Mouse (Mus musculus): ENCODE data around the gene Rnf149. TPM values are rescaled to one million over a fixed set of nuclear protein-coding genes. Genes with fewer than 3 reads are reported as not detected.
A peak's percentile ranks its signal among the peaks of the same experiment; 100 is the strongest.
"Not testable (repeated sequence)": the region's sequence is repeated elsewhere in the genome, so short reads cannot be mapped to it uniquely, and the experiment has no call there.

Gene Rnf149
- polyA plus RNA-seq, 1 experiment = 26.0 TPM

DNA sequence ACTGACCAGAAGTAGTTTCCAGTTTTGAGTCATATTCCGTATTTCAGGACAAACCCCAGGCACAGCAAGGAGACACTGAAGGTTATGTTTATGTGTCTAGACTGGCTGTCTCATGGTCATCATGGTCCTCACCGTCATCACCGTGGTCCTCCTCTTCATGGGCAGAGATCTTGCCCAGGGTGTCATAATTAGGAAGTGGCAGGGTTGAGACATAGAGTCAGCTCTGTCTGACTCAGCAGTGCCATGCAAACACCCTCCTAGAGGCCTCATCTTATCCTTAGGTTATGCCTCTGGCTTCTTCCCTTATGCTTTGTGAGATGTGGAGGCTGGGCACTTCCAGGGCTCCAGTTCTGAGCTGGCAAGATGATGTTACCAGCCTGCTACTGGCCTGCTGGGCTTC lies 25.3 kb upstream of the Rnf149 start:
- no peak for TF ChIP-seq GATA1 (IDR thresholded peaks at IDR 0.05; ENCODE audit: borderline replicate concordance, low read length)
- Histone ChIP-seq H3K4me1 (peaks cover 26% of the 10 kb centered on the region), H3K4me3 (replicated peaks) (peak overlapping the region; percentile 60), H3K27me3 (replicated peaks) (peaks cover 3% of the 10 kb centered on the region), H3K9me3 (no peaks in the 10 kb centered on the region), H3K36me3 (replicated peaks; ENCODE audit: low read length) (no peaks in the 10 kb centered on the region)

DNA sequence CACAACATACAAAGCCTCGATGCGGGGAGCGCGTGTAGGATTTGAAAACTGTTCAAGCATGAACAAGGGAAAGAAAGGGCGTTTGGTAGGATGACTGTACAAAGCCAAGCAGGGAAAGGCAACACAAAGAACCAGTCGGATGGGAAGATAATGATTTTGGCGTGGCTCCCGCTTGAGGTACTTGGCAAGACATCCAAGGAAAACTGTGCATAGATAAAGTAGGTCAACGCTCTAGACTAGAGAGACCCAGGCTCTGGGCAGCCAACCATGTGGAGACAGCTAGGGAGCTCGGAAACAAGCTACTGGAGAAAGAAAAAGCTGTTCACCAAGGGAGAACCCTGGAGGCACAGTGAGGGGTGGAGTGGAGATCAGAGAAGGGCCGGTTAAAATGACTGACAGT lies 21.5 kb upstream of the Rnf149 start:
- no peaks in the 10 kb centered on the region for H3K27me3 ChIP-seq (replicated peaks)
- H3K4me3 ChIP-seq (replicated peaks) = no peak overlapping the region
- no peaks in the 10 kb centered on the region for H3K9me3 ChIP-seq
- no peaks in the 10 kb centered on the region for H3K36me3 ChIP-seq (replicated peaks; ENCODE audit: low read length)
- H3K4me1 ChIP-seq = peaks cover 18% of the 10 kb centered on the region
- no peak for TF ChIP-seq GATA1 (IDR thresholded peaks at IDR 0.05; ENCODE audit: borderline replicate concordance, low read length)
- no peak for TF ChIP-seq FLI1 (IDR thresholded peaks at IDR 0.05; ENCODE audit: low read length)

- H3K9me3 ChIP-seq; H3K36me3 ChIP-seq (replicated peaks; ENCODE audit: low read length); H3K4me1 ChIP-seq; H3K4me3 ChIP-seq (replicated peaks); H3K27me3 ChIP-seq (replicated peaks): not testable (repeated sequence)
These were observed 19.9 kb upstream of the Rnf149 start for GRCm38 (mm10) chr1:39597135-39597534.

- H3K4me3 ChIP-seq (replicated peaks) = no peak overlapping the region
- no peaks in the 10 kb centered on the region for H3K9me3 ChIP-seq
- TF ChIP-seq GATA1 (IDR thresholded peaks at IDR 0.05; ENCODE audit: borderline replicate concordance, low read length) = no peak
- TF ChIP-seq FLI1 (IDR thresholded peaks at IDR 0.05; ENCODE audit: low read length) = no peak
- no peaks in the 10 kb centered on the region for H3K36me3 ChIP-seq (replicated peaks; ENCODE audit: low read length)
- no peaks in the 10 kb centered on the region for H3K4me1 ChIP-seq
- no peaks in the 10 kb centered on the region for H3K27me3 ChIP-seq (replicated peaks)
These were observed 16.6 kb upstream of the Rnf149 start for GRCm38 (mm10) chr1:39593836-39594235.

GRCm38 (mm10) chr1:39592090-39592489 lies 14.9 kb upstream of the Rnf149 start:
- Histone ChIP-seq H3K27me3 (replicated peaks) (no peaks in the 10 kb centered on the region), H3K4me1 (no peaks in the 10 kb centered on the region), H3K9me3 (no peaks in the 10 kb centered on the region), H3K36me3 (replicated peaks; ENCODE audit: low read length) (no peaks in the 10 kb centered on the region), H3K4me3 (replicated peaks) (no peak overlapping the region)
- TF ChIP-seq FLI1 (IDR thresholded peaks at IDR 0.05; ENCODE audit: low read length) = no peak
- TF ChIP-seq GATA1 (IDR thresholded peaks at IDR 0.05; ENCODE audit: borderline replicate concordance, low read length) = no peak

DNA sequence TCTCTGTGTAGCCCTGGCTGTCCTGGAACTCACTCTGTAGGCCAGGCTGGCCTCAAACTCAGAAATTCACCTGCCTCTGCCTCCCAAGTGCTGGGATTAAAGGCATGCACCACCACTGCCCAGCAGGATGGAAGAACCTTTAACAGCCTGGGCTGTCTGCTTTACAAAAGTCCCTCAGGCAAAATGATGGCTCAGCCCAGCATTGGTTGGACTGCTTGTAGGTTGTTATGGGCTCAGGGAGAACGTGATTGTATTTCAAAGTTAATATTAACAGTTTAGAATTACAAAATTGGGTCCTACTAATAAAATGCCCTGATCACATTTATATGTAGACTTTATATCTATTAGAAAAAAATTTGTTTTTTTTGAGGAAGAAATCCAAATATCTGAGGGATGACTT lies 14.4 kb upstream of the Rnf149 start:
- H3K4me1 ChIP-seq; H3K36me3 ChIP-seq (replicated peaks; ENCODE audit: low read length); H3K4me3 ChIP-seq (replicated peaks); H3K9me3 ChIP-seq; H3K27me3 ChIP-seq (replicated peaks): not testable (repeated sequence)

- H3K4me3 ChIP-seq (replicated peaks) = no peak overlapping the region
- no peaks in the 10 kb centered on the region for H3K4me1 ChIP-seq
- H3K9me3 ChIP-seq = no peaks in the 10 kb centered on the region
- no peaks in the 10 kb centered on the region for H3K27me3 ChIP-seq (replicated peaks)
- H3K36me3 ChIP-seq (replicated peaks; ENCODE audit: low read length) = no peaks in the 10 kb centered on the region
- no peak for TF ChIP-seq GATA1 (IDR thresholded peaks at IDR 0.05; ENCODE audit: borderline replicate concordance, low read length)
These were observed 13.0 kb upstream of the Rnf149 start for GRCm38 (mm10) chr1:39590193-39590592.

DNA sequence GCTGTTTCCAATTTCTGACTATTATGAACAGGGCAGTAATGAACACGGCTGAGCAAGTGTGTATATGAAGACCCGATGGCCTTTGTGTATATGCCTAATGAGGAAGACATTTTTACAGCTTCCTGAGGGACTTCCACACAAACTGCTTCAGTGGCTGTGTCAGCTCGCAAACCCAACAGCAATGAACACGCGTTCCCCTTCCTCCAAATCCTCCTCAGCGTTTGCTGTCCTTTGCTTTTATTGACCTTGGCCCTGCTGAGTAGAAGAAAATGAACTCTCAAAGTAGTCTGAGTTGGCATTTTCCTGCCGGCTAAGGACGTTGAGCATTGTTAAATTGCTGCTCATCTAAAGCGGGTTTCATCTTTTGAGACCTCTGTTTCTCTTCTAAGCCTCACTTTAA lies 8.2 kb upstream of the Rnf149 start:
- H3K4me3 ChIP-seq (replicated peaks) = no peak overlapping the region
- no peaks in the 10 kb centered on the region for H3K36me3 ChIP-seq (replicated peaks; ENCODE audit: low read length)
- peaks cover 4% of the 10 kb centered on the region for H3K27me3 ChIP-seq (replicated peaks)
- H3K9me3 ChIP-seq = no peaks in the 10 kb centered on the region
- no peak for TF ChIP-seq FLI1 (IDR thresholded peaks at IDR 0.05; ENCODE audit: low read length)
- TF ChIP-seq GATA1 (IDR thresholded peaks at IDR 0.05; ENCODE audit: borderline replicate concordance, low read length) = no peak
- peaks cover 8% of the 10 kb centered on the region for H3K4me1 ChIP-seq

- no peak for TF ChIP-seq GATA1 (IDR thresholded peaks at IDR 0.05; ENCODE audit: borderline replicate concordance, low read length)
- TF ChIP-seq FLI1 (IDR thresholded peaks at IDR 0.05; ENCODE audit: low read length) = no peak
- peaks cover 29% of the 10 kb centered on the region for H3K4me1 ChIP-seq
- H3K9me3 ChIP-seq = no peaks in the 10 kb centered on the region
- H3K36me3 ChIP-seq (replicated peaks; ENCODE audit: low read length) = no peaks in the 10 kb centered on the region
- H3K27me3 ChIP-seq (replicated peaks) = peaks cover 4% of the 10 kb centered on the region
- H3K4me3 ChIP-seq (replicated peaks) = no peak overlapping the region
These were observed 6.0 kb upstream of the Rnf149 start for GRCm38 (mm10) chr1:39583173-39583572.

- TF ChIP-seq GATA1 (IDR thresholded peaks at IDR 0.05; ENCODE audit: borderline replicate concordance, low read length) (no peak), FLI1 (IDR thresholded peaks at IDR 0.05; ENCODE audit: low read length) (no peak)
- H3K4me1 ChIP-seq = peaks cover 37% of the 10 kb centered on the region
- H3K27me3 ChIP-seq (replicated peaks) = peaks cover 4% of the 10 kb centered on the region
- no peak overlapping the region for H3K4me3 ChIP-seq (replicated peaks)
- no peaks in the 10 kb centered on the region for H3K36me3 ChIP-seq (replicated peaks; ENCODE audit: low read length)
- H3K9me3 ChIP-seq = no peaks in the 10 kb centered on the region
These were observed 4.0 kb upstream of the Rnf149 start for GRCm38 (mm10) chr1:39581215-39581614.

GRCm38 (mm10) chr1:39579139-39579538 lies 1.9 kb upstream of the Rnf149 start:
- TF ChIP-seq FLI1 (IDR thresholded peaks at IDR 0.05; ENCODE audit: low read length) (no peak), GATA1 (IDR thresholded peaks at IDR 0.05; ENCODE audit: borderline replicate concordance, low read length) (no peak)
- H3K4me1 ChIP-seq = peaks cover 53% of the 10 kb centered on the region
- no peaks in the 10 kb centered on the region for H3K9me3 ChIP-seq
- H3K36me3 ChIP-seq (replicated peaks; ENCODE audit: low read length) = peaks cover under 1% of the 10 kb centered on the region
- H3K4me3 ChIP-seq (replicated peaks) = peak overlapping the region; percentile 14
- H3K27me3 ChIP-seq (replicated peaks) = peaks cover 2% of the 10 kb centered on the region

Data from megakaryocyte, embryonic 14.5 days (primary cell).